Mouse (Mus musculus) c-Kit-positive CD71-negative TER-119-negative erythroid progenitor cells, embryonic 14.5 days (primary cell): ENCODE data around the gene Gab1.
A peak's percentile ranks its signal among the peaks of the same experiment; 100 is the strongest.

Experiments
- DNase-seq: peaks from one replicate; pipeline ENCODE4 v3.0.0-alpha.2; 2013; ENCODE audit warnings: low read depth

Gab1 gene

DNA sequence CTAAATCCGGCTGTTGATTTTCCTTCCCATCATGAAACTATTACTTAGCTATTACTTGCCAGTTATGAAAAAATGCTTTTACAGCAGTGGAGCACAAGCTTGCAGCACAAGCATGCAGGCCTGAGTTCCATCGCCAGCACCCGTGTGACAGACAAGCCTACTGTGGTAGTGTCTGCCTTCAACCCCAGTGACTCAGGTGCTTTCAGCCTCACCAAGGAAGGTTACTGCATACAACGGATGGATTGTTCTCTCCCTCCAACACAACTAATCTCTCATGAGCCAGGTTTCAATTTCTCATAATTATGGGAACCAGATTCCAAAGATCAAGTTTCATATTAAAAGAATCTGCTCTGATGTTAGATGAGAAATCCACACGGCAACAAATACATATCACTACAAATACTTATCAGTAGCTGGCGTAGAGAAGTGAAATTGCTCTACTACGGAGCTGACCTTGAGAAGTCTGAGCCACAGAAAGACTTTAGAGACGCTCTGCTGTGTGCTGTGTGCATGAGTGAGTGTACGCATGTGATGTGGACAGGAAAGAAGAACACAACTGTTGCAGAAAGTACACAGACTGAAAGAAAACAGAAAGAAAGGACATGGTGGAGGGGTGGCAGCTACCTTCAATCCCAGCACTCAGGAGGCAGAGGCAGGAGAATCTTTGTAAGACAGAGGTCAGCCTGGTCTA lies 36.4 kb downstream of the Gab1 start:
- no peak for DNase-seq

DNA sequence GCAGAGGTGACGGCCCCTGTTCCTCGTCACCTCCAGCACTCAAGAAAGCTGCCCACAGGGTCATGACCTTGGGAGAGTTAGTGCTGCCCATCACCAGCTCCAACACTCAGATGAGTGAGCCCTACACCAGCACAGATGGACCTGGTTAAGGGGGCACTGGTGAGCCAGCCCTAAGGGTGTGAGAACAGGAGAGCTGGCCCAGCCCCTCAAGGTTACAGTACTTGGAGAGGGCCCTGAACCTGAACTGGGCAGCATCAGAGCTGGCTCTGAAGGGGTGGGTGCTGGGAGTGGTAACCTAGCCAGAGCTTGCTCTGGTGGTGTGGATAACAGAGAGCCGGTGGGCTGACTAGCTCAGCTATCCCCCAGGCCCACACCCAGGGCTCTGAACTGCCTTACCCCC lies 37.8 kb downstream of the Gab1 start:
- DNase-seq: no peak

DNA sequence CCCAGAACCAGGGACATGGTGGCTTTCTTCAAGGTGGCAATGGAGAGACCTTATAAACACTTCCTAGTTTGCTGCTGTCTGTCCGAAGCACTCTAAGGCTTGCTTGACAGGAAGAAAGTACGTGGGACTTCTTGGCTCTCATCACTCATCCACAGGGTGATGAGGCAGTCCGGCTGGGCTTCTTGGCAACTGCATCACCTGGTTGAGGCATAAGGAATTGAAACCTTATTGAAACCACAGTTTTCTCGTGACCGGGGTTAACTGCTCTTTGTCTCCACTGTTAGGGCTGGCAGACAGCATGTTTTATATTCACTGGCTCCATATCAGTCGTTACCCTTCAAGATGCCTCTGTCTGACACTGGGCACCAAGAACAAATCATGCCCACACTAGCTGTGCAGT lies 40.2 kb downstream of the Gab1 start:
- no peak for DNase-seq

DNA sequence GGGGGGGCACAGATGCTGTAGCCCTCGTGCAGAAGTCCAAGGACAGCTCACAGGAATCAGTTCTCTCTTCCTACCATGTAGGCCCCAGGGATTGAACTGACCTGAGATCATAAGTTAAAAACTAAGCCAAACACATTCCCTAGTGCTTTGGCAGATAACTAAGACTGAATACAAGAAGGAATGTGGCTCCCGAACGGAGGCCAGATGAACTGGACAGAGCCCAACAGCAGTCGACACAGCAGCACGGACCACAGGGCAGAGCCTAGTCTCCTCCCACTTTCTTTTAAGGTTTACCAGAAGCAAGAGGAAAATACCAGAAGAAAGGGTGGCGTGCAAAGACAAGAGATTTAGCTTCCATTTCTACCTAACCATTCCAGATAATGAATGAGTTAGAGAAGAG lies 42.1 kb downstream of the Gab1 start:
- DNase-seq: no peak

DNA sequence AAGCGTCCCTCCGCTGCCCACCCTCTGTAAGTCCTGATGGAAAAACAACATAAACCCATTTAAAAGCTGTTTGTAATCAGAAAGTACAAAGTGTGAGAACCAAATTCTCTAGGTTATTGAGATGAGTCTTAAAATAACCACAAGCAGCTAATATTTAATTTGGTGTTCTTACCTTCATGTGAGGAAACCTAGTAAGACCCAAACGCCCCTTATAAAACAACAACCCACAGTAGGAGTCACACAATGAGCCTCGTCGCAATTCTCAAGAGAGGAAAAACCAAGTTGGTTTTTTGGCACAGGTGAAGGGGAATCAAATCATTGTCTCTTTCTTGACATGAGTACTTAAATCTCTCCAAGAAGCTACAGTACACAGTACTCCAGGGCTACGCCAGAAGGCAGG lies 44.9 kb downstream of the Gab1 start:
- DNase-seq: no peak

DNA sequence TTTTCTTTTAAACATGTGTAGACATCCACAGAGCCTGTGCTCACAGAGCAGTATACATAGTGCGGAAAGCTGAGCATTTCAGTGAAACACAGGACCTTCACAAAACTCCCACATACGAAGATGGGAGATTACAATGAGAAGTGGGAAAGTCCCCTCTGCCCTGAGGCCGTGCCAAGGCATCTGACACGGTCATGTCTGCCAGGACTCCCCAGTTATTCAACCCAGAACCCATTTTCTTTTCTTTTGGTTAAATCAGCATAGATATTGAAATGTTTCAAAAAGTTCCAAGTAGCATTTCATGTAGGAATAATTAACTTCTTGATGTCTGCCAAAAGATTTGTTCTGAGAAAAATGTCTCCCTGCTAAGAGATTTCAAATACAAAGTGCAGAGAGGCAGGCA lies 45.9 kb downstream of the Gab1 start:
- DNase-seq: no peak

DNA sequence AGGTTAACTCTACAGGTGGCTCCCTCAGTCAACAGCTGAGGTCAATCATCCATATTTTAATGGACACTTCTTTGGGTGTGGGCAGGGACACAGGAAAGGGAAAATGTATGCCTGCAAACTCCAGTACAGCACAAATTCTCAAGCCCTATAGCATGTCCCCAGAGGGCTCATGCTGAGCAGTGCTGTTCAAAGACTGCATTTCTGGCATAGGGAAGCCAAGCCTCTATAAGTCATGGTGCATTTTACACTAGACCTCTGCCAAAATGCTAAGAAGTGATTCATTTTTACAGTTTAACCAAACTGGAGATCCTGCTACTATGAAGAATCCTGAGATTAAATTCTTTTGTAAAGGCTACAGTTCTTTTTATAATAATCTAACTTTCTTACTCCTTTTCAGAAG lies 47.8 kb downstream of the Gab1 start:
- DNase-seq: no peak

DNA sequence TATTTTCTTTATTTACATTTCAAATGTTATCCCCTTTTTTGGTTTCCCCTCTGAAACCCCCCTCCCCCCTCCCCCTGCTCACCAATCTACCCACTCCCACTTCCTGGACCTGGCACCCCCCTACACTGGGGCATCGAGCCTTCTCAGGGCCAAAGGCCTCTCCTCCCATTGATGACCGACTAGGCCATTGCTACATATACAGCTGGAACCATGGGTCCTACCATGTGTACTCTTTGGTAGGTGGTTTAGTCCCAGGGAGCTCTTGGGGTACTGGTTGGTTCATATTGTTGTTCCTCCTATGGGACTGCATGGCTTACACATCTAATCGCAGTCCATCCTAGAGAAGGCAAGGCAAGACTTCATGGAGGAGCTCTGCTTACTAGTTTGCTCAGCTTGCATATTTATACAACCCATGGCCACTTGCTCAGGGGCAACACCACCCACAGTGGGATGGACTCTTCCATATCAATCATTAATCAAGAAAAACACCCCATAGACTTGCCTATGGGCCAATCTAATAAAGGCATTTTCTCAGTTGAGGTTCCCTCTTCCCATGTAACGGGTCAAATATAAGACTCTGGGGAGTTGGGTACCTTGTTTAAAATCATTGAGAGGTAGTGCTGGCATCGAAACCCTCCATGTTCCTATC lies 48.3 kb downstream of the Gab1 start:
- no peak for DNase-seq

DNA sequence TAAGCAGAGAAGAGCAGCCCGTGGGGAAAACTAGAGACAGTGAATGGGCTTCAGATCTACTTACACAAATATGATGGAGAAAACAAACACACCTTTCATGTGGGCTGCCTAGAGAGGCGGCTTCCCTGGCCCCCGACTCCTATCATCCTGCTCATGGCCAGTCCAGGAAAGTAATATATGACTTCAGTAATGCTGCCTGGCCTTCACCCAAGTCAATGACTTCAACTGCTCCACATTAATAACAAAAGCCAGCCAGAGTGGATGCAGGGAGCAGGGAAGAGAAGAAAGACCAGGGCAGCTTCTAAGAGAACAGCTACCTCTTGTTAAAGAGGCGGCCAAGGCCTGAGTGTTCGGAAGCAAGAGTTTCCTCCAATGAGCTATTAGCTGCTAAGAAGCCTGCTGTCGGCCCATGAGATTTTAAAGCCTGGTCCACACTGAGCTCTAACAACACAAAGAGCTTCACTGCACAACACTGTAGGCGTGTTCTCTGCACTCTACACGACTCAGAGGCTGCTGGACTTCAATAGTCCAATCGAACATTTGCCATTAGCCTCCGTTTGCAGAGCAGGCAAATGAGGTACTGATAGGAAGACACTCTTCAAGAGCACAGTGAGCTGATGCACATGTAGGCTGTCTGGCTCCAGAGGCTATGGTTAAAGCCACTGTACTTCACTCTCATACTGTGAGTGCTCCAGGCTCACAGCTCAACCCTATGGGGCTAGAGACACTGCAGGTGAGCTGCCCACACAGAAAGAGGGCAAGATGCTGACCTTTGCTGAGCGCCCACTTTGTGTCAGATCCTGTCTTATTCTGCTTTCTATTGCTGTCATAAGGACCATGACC lies 49.4 kb downstream of the Gab1 start:
- no peak for DNase-seq

DNA sequence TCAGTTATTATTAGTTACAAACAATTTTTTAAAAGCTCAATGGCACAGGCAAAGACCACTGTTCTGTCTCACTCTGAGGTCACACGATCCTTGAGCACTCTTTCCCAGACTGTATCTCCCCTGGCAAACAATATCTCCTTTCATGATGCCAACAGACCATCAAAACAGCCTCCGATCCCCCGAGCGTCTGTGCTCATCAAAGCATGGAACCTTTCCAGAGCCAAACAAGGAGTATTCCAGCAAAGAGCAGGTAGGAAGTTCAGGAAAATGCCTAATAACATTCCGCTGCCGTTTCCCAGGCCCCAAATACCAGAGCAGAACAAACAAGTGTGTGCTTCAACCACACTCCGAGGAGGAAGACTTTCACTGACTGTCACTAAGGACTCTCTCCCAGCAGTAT lies 50.2 kb downstream of the Gab1 start:
- no peak for DNase-seq

DNA sequence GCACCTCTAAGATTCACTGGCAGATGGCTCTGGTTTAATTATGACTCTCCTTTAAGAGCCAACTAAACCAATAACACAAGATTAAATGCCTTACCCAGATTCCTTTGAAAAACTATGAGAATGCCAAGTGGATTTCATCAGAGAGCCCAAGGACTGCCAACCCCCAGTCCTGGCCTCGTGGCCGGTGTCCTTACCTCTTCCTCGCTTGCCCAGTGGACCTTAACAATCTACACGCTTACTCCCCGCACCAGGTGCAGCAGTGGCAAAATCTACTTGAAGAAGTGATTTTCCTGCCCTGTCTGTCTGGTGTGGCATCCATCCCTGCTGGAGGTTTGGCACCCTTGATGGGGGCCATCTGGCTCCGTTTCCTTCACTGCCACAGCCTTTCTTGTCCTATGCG lies 53.3 kb downstream of the Gab1 start:
- no peak for DNase-seq

DNA sequence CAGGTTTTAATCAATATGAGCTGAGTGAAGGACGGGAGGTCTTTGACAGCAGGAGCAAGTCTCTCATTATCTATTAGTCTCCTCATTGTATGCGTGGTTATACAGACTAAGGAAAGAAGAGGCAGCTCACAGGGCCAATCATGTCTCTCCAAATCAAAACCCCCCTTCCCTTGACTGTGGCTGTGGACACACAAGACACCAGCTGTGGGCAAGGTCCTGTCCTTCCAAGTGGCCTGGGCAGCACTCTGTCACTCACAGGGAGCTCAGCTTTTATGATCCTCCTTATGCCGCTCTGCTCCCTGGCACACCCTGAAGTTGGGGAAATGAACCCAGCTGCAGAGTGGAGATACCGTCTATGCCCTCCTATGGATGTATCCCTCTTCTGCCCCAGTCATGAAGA lies 55.2 kb downstream of the Gab1 start:
- DNase-seq: no peak

DNA sequence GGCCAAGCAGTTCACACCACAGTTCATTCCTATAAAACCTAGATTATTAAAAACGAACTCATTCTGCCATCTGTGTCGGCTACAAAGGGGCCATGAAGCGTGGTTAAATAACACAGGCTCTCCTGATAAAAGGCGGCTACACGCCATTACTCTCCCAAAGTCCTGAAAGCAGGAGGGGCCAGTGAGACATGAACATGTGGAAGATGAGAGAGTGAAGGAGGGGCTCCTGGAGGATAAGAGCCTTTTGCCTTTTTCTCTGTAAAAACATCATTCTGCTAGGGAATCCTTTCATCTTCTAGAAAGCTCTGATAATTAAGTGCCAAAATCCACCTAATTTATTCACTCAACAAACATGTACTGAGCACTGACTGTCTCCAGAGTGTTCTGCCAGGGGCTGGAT lies 55.9 kb downstream of the Gab1 start:
- DNase-seq: no peak

DNA sequence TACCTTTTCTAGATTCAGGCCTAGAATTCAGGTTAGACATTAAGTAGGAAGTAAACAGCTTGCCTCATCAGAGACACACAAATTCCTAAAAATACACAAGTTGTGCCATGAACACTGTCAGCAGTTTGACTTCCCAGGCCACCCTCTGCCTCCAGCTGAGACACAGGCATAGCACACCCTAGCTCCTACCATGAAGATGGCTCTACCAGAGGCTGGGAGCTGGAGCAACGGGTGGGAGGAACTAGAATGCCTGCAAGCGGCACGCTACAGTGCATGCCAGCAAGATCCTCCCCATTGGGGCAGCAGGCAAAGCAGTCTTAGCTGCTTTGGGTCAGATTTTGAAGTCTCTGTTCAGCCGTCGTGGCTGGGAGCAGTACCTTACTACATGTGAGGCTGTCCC lies 57.1 kb downstream of the Gab1 start:
- DNase-seq: no peak

DNA sequence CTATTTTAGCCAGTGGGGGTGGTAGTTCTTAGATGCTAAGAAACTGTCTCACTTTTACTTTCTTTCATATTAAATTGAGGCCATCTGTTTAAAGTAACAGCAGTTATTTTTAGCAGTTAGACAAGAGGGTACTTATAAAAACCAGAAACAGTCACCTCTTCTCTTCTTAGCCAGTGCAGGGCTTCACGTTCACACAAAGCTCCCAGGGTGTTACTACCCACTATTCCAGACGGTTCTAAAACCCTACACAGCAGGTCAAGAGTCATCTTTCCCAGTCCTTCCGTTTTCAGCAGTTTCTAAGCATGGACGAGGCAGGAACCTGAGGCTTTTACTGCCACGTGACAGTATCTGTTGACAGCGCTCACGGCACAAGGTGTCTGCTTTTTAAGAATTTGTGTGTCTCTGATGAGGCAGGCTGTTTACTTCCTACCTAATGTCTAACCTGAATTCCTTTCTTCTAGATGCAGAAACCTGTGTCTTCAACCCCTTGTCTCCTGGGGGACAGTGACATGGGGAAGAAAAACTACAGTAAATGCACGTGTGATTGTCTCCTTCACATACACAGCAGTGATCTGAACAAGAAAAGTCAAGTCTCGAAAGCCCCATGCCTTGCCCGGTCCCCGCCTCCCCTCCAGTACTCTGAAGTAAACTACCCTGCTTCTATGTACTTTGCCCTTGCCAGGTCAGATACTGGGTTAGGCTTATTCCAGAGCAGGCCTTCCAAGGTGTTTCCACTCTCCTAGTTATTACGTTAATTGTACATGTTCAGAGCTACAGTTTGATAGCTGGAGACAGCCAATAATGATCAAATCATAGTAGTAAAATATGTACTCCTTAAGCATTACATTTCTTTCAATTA lies 58.7 kb downstream of the Gab1 start:
- no peak for DNase-seq

DNA sequence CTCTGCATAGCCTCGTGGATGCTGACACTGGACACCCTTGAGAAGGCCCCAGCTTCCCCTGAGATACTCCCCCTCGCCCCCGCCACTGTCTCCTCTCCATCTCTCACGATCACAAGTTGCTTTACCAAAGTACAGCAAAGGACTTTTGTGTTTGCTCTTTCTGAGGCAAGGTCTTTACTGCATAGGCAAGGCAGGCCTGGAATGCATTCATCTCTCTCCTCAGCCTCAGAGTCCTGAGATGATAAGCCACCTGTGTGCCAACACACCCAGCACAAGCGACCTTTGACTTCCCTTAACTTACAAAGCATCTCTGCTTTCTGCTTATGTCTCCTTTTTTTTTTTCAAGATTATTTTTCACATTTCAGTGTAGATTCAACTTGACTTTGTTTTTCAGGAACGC lies 61.3 kb downstream of the Gab1 start:
- no peak for DNase-seq

DNA sequence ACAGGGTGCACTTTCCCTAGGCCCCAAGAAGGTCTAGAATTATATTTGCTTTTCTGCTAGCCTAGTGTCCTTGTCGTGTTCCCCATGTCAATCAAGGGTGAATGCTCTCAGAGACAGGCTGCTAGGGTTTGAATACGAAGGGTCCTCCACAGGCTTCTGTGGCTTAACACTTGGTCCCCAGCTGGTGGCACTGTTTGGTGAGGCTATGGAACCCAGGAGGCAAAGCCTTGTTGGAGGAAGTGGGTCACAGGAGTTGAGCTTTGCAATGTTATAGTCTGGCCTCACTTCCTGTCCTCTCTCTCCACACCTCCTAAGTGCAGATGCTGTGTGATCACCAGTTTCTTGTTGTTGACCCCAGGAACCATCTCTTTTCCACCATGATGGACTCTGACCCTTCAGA lies 63.3 kb downstream of the Gab1 start:
- no peak for DNase-seq

DNA sequence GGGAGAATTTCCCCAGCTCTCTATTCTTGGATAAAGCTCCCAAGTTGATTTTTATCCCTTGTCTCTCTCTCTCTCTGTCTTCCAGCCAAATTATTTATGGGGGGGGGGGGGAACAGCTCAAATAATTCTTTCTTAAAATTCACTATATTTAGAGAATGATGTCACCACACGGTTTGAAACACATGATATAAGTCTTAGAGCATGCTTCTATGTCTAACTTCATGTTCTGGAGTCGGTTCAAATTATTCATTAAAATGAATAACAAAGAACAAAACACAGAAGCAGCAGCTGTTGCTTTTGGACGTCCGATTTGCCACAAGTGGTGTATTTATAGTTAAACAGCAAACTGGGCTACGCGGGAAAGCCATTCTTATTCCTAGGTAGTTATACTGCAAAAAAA lies 65.1 kb downstream of the Gab1 start:
- no peak for DNase-seq

DNA sequence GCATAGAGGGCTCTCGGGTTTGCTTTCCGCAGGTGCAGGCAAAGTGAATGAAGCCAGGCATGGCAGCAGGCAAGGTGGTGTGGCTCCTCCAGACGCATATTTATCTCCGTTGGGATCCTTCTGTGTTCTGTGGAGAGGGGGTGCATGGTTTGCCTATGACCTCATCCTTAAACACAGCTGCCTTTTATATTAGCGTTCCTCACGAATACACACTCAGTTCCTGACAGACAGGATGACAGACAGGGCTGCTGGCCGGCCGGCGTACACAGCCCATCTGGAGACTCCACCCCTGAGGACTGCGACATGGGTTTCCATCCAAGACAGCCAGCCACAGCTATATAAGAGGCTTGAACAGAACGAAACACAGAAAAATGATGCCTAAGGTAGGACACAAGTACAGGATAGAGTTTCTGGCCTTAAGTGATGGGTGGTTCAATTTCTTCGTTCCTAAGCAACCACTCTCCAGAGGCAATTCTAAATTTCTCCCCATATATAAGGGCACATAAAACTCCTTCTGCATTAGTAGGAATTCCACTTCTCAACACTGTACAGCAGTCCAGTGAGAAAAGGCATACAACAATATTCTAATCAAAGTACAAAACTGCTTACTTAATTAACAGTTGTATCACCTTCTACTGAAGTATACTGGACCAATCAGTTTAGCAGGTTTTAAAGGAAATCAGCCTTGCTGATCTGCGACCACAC lies 66.1 kb downstream of the Gab1 start:
- no peak for DNase-seq

DNA sequence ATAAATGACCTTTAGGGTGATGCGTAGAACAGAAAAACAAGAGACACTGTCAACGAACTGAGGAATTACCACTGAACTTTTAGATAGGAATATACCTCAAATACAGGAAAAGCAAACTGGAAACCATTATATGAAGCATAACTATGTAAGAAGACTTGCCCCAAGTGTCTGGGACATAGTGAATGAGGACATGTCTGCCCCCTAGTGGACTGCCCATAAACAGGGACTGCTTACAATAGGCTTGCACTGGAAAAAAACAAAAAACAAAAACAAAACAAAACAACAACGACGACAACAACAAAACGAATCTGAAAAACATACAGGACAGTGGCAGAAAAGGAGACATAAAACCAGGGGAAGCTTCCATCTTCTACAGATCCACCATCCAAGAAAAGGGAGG lies 66.9 kb downstream of the Gab1 start:
- DNase-seq: peak; percentile 25

DNA sequence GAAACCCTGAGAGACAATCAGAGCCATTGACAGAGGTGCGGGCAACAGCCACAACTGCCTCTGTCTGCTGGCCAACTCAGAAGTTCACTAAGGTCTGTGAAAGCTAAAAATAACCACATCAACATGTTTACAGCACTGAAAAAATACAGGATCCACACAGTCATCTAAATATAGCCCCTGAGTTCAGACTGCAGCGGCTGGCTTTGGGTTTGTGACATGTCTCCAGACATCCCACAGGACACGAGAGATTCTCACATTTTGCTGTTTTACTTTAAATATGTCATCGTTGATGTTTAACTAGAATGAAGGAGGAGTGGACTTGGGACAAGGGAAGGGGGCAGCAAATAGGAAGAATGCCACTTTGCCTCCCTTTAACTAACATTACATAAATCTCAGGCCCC lies 68.7 kb downstream of the Gab1 start:
- no peak for DNase-seq

DNA sequence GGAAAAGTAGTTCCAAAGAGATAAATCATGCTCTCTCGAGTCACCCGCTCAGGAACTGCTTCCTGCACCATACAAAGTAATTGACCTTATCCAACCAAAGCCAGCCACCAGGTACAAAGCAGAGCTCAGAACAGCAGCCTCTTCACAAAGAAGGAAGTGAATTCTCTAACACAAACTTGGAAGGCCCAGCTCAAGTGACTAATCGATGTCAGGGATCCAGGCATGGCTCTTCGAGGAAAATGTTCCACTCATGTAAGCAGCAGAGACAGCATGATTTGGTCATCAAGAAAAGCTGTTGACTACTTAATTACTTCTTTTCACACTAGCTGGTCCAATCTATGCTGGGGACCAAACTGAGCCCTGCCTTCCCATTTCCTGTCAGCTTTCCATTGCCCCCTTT lies 69.4 kb downstream of the Gab1 start:
- no peak for DNase-seq
